Mouse (Mus musculus) liver, embryonic 14.5 days (tissue): ENCODE measurements around the gene Hdc.

Experiments
- CTCF ChIP-seq: IDR thresholded peaks from 2 replicates; pipeline ENCODE4 v1.5.1; 2016; ENCODE audit warnings: antibody characterized with exemption, low read depth, control low read depth
- EP300 ChIP-seq: IDR thresholded peaks from 2 replicates; pipeline ENCODE4 v1.6.1; 2016; ENCODE audit warnings: antibody characterized with exemption, low read depth

DNA sequence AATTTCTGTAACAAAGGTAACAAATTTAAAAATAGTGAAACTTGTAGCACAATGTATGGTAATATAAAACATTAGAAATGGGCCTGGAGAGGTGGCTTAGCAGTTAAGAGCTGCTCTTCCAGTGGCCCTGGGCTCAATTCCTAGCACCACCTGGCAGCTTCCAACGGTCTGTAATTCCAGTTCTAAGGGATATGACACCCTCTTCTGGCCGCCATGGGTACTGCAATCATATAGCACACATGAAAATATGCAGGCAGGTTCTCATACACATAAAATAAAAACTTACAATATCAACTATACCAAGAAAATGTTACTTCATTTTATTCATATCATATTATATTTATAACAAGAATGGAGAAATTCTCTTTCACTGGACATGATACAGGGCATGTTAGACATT is 21.2 kb upstream of the Hdc start:
- TF ChIP-seq CTCF (peak; percentile 46), EP300 (no peak)
